ENCODE assay signal across 8 mouse cellular contexts in the genomic region with DNA sequence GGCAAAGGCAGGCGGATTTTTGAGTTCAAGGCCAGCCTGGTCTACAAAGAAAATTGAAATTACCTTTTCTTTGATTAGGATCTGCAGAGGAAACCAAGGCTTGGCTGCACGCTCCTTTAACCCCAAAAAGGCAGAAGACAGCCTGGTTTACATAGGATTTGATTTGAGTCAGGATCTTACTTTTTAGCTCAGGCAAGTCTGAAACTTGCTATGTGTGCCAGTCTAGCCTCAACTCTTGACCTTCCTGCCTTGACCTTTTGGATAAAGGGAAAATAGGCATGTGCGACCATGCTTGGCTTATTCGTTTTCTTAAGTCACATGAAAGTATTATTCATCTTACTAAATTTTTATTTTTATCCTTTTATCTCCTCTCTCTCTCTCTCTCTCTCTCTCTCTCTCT. TPM values are rescaled to one million over a fixed set of nuclear protein-coding genes. Genes with fewer than 3 reads are reported as not detected.
A peak's percentile ranks its signal among the peaks of the same experiment; 100 is the strongest.
DNase-seq lines count a peak whose midpoint lies in the region; ATAC-seq and TF ChIP-seq lines count a peak whose summit lies in the region.

No protein-coding gene starts in this region.

- H3K36me3 ChIP-seq in heart, embryonic 15.5 days: peaks cover 4% of the 10 kb centered on the region
- H3K36me3 ChIP-seq in E14TG2a.4 (ENCODE audit: insufficient read depth, low read length): peaks cover 13% of the 10 kb centered on the region; the same call in 1 of the 2 replicates
- peaks cover 8% of the 10 kb centered on the region for H3K36me3 ChIP-seq in forebrain, embryonic 15.5 days
- 0 out of 2 replicates have a peak, but pooled peaks cover 4% of the 10 kb centered on the region for H3K36me3 ChIP-seq in liver, postnatal 0 days (replicated peaks; ENCODE audit: insufficient read depth, low read length)

- no peak for DNase-seq in heart, adult 11 months
- DNase-seq in liver, postnatal 0 days: no peak
- no peak for DNase-seq in urinary bladder, postnatal 14 days (ENCODE audit: low spot score)
- DNase-seq in urinary bladder, postnatal 4 days (ENCODE audit: low spot score in 2 of 2): no peak
- no peak for DNase-seq in lung, postnatal 14 days

- peak overlapping the region; percentile 41 for H3K27ac ChIP-seq in heart, embryonic 15.5 days
- H3K27ac ChIP-seq in forebrain, embryonic 15.5 days (replicated peaks): peak overlapping the region; percentile 72
- peak overlapping the region; percentile 41 for H3K27ac ChIP-seq in liver, postnatal 0 days (ENCODE audit: low read depth)

- H3K4me1 ChIP-seq in heart, embryonic 15.5 days (replicated peaks): peaks cover 19% of the 10 kb centered on the region
- H3K4me1 ChIP-seq in E14TG2a.4 (replicated peaks; ENCODE audit: low read depth, low read length): peaks cover 50% of the 10 kb centered on the region
- peaks cover 38% of the 10 kb centered on the region for H3K4me1 ChIP-seq in forebrain, embryonic 15.5 days
- H3K4me1 ChIP-seq in liver, postnatal 0 days (ENCODE audit: insufficient read depth): peaks cover 34% of the 10 kb centered on the region

- no peak for TF ChIP-seq EP300 in liver, postnatal 0 days (IDR thresholded peaks at IDR 0.05; ENCODE audit: low read depth)

- H3K27me3 ChIP-seq in heart, embryonic 15.5 days: no peaks in the 10 kb centered on the region
- H3K27me3 ChIP-seq in E14TG2a.4 (ENCODE audit: insufficient read depth, low read length): no peaks in the 10 kb centered on the region
- H3K27me3 ChIP-seq in forebrain, embryonic 15.5 days: no peaks in the 10 kb centered on the region
- no peaks in the 10 kb centered on the region for H3K27me3 ChIP-seq in liver, postnatal 0 days (ENCODE audit: insufficient read depth, low read length)

- H3K4me2 ChIP-seq in heart, embryonic 15.5 days: no peak overlapping the region
- H3K4me2 ChIP-seq in forebrain, embryonic 15.5 days (replicated peaks): no peak overlapping the region
- peak overlapping the region; percentile 51 for H3K4me2 ChIP-seq in liver, postnatal 0 days (ENCODE audit: low read depth, low read length)

- 84% methylated on average over 4 of the region's 4 CpGs for WGBS in heart, embryonic 15.5 days
- WGBS in forebrain, embryonic 15.5 days: 88% methylated on average over 4 of the region's 4 CpGs
- 81% methylated on average over 4 of the region's 4 CpGs for WGBS in liver, postnatal 0 days (ENCODE audit: insufficient replicate concordance)

- no peak overlapping the region for H3K4me3 ChIP-seq in heart, embryonic 15.5 days
- peak overlapping the region; percentile 97; the same call in 1 of the 2 replicates for H3K4me3 ChIP-seq in E14TG2a.4 (replicated peaks; ENCODE audit: low read length)
- H3K4me3 ChIP-seq in forebrain, embryonic 15.5 days: no peak overlapping the region
- H3K4me3 ChIP-seq in liver, postnatal 0 days (ENCODE audit: low read depth, low read length): no peak overlapping the region

- TF ChIP-seq CTCF in E14TG2a.4 (conservative IDR thresholded peaks at IDR 0.05; ENCODE audit: low read length): no peak
- no peak for TF ChIP-seq CTCF in liver, postnatal 0 days (IDR thresholded peaks at IDR 0.05; ENCODE audit: low read depth)

- H3K9me3 ChIP-seq in heart, embryonic 15.5 days (replicated peaks): no peaks in the 10 kb centered on the region
- H3K9me3 ChIP-seq in E14TG2a.4 (ENCODE audit: low read length): no peaks in the 10 kb centered on the region
- no peaks in the 10 kb centered on the region for H3K9me3 ChIP-seq in forebrain, embryonic 15.5 days
- no peaks in the 10 kb centered on the region for H3K9me3 ChIP-seq in liver, postnatal 0 days (ENCODE audit: low read length)

- no peak for ATAC-seq in heart, embryonic 15.5 days (replicated peaks; ENCODE audit: insufficient number of reproducible peaks, insufficient read depth, low FRiP score, low read depth)
- no peak for ATAC-seq in forebrain, embryonic 15.5 days (replicated peaks)
- no peak for ATAC-seq in liver, postnatal 0 days

- no peak overlapping the region for H3K9ac ChIP-seq in heart, embryonic 15.5 days
- no peak overlapping the region for H3K9ac ChIP-seq in forebrain, embryonic 15.5 days (replicated peaks)
- no peak overlapping the region for H3K9ac ChIP-seq in liver, postnatal 0 days (replicated peaks)

RNA-seq across cellular contexts. Expression of a gene that starts 0.8 kb away (rescaled TPM):
- polyA plus RNA-seq in heart, embryonic 15.5 days (2015; fragmentation: Nextera tagmentation; extraction: Ambion mirVana): 8.8 and 9.1 TPM in 2 replicates
- polyA plus RNA-seq in forebrain, embryonic 15.5 days (2015; fragmentation: Nextera tagmentation; extraction: Ambion mirVana): 15.4 and 17.5 TPM in 2 replicates
- polyA plus RNA-seq in liver, postnatal 0 days (2015; fragmentation: Nextera tagmentation; extraction: Ambion mirVana): 5.6 and 7.4 TPM in 2 replicates

RNA-seq across cellular contexts. Expression of a gene that starts 8.7 kb away (rescaled TPM):
- 16.1 and 18.4 TPM in 2 replicates for polyA plus RNA-seq in heart, embryonic 15.5 days (2015; fragmentation: Nextera tagmentation; extraction: Ambion mirVana)
- 35.6 and 35.7 TPM in 2 replicates for polyA plus RNA-seq in forebrain, embryonic 15.5 days (2015; fragmentation: Nextera tagmentation; extraction: Ambion mirVana)
- 3.0 and 3.6 TPM in 2 replicates for polyA plus RNA-seq in liver, postnatal 0 days (2015; fragmentation: Nextera tagmentation; extraction: Ambion mirVana)

RNA-seq across cellular contexts. Expression of a gene that starts 27.9 kb away (rescaled TPM):
- not detected in 2 replicates for polyA plus RNA-seq in heart, embryonic 15.5 days (2015; fragmentation: Nextera tagmentation; extraction: Ambion mirVana)
- polyA plus RNA-seq in forebrain, embryonic 15.5 days (2015; fragmentation: Nextera tagmentation; extraction: Ambion mirVana): not detected in 2 replicates
- not detected in 2 replicates for polyA plus RNA-seq in liver, postnatal 0 days (2015; fragmentation: Nextera tagmentation; extraction: Ambion mirVana)
